ENCODE assay signal across 8 mouse cellular contexts in the genomic region with DNA sequence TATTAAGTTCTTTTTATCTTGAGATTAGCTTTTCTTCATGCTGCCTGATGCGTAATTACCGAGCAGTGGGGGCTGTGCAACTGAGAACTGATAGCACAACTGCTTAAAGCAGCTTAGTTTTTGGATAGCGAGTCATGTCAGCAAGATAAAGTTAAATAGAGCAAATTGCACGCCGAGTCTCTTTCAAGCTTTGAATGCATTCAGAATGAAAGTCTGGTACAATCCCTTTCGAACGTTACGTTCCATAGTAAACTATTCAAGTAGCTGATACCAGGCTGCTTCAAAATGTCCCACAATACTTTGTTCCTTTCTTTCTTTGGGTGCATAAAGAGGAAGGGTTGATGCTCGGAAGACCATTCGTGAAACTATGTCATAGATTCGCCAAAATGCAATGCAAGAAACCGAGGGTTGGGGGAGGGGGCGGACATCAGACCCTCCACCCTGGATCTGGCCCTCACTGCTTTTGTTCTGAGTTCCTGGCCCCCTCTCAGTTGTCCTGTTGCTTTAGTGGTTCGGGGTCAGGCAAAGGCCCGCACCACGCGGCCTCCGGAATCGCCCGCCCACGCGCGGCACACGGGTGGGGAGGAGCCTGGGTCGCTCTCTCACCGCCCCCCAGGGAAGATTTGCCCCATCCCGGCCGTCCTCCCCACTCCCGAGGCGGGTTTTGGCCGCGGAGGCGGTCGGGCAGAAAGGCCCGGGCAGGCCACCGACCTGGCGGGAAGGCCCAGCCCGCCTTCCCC. TPM values are rescaled to one million over a fixed set of nuclear protein-coding genes. Genes with fewer than 3 reads are reported as not detected.
DNase-seq lines count a peak whose midpoint lies in the region; ATAC-seq and TF ChIP-seq lines count a peak whose summit lies in the region.

No protein-coding gene starts in this region.

- no peak for TF ChIP-seq CTCF in brain, embryonic 14.5 days (IDR thresholded peaks at IDR 0.05; ENCODE audit: borderline replicate concordance, extremely low read depth, insufficient read depth, insufficient read length)
- no peak for TF ChIP-seq CTCF in liver, adult 2 months (IDR thresholded peaks at IDR 0.05; ENCODE audit: low read depth, low read length)
- TF ChIP-seq CTCF in midbrain, postnatal 0 days (IDR thresholded peaks at IDR 0.05), result no peak

- WGBS in neural tube, embryonic 11.5 days, result under 1% methylated on average over 35 of the region's 38 CpGs
- WGBS in forebrain, embryonic 12.5 days, result under 1% methylated on average over 37 of the region's 38 CpGs
- under 1% methylated on average over 38 of the region's 38 CpGs for WGBS in hindbrain, embryonic 12.5 days
- WGBS in liver, adult 2 months, result under 1% methylated on average over 38 of the region's 38 CpGs
- 1% methylated on average over 33 of the region's 38 CpGs for WGBS in midbrain, postnatal 0 days

- peak overlapping the region; percentile 99 for H3K9ac ChIP-seq in neural tube, embryonic 11.5 days (ENCODE audit: low read length)
- H3K9ac ChIP-seq in forebrain, embryonic 12.5 days, result peak overlapping the region; percentile 99
- peak overlapping the region; percentile 99 for H3K9ac ChIP-seq in hindbrain, embryonic 12.5 days
- peak overlapping the region; percentile 84 for H3K9ac ChIP-seq in liver, adult 2 months (ENCODE audit: low read depth, low read length)
- H3K9ac ChIP-seq in midbrain, postnatal 0 days (replicated peaks; ENCODE audit: low read length, poor library complexity, severe bottlenecking), result peak overlapping the region; percentile 97

- H3K4me1 ChIP-seq in neural tube, embryonic 11.5 days (ENCODE audit: control insufficient read depth, insufficient read depth, low read length), result peaks cover 3% of the 10 kb centered on the region
- H3K4me1 ChIP-seq in forebrain, embryonic 12.5 days, result peaks cover 19% of the 10 kb centered on the region
- peaks cover 11% of the 10 kb centered on the region for H3K4me1 ChIP-seq in hindbrain, embryonic 12.5 days
- peaks cover 8% of the 10 kb centered on the region for H3K4me1 ChIP-seq in liver, adult 2 months (ENCODE audit: control insufficient read depth, insufficient read depth, low read length)
- no peaks in the 10 kb centered on the region for H3K4me1 ChIP-seq in midbrain, postnatal 0 days (ENCODE audit: insufficient read depth, low read length)

- no peak for TF ChIP-seq POLR2A in brain, embryonic 14.5 days (IDR thresholded peaks at IDR 0.05; ENCODE audit: borderline replicate concordance, extremely low read depth, insufficient read depth, insufficient read length, poor library complexity, severe bottlenecking)
- TF ChIP-seq POLR2A in liver, adult 2 months (IDR thresholded peaks at IDR 0.05; ENCODE audit: extremely low read depth, insufficient read depth, low read length), result no peak

- H3K36me3 ChIP-seq in neural tube, embryonic 11.5 days (ENCODE audit: control insufficient read depth, insufficient read depth, low read length), result peaks cover 10% of the 10 kb centered on the region
- peaks cover 26% of the 10 kb centered on the region for H3K36me3 ChIP-seq in forebrain, embryonic 12.5 days (replicated peaks)
- H3K36me3 ChIP-seq in hindbrain, embryonic 12.5 days, result peaks cover 27% of the 10 kb centered on the region
- H3K36me3 ChIP-seq in liver, adult 2 months (ENCODE audit: control insufficient read depth, insufficient read depth, low read length), result peaks cover 8% of the 10 kb centered on the region; the same call in 1 of the 2 replicates
- H3K36me3 ChIP-seq in midbrain, postnatal 0 days (ENCODE audit: insufficient read depth, low read length), result no peaks in the 10 kb centered on the region

- H3K27me3 ChIP-seq in neural tube, embryonic 11.5 days (ENCODE audit: control insufficient read depth, insufficient read depth, low read length), result no peaks in the 10 kb centered on the region
- no peaks in the 10 kb centered on the region for H3K27me3 ChIP-seq in forebrain, embryonic 12.5 days
- H3K27me3 ChIP-seq in hindbrain, embryonic 12.5 days, result no peaks in the 10 kb centered on the region
- H3K27me3 ChIP-seq in liver, adult 2 months (ENCODE audit: control insufficient read depth, insufficient read depth, low read length), result no peaks in the 10 kb centered on the region
- H3K27me3 ChIP-seq in midbrain, postnatal 0 days (ENCODE audit: insufficient read depth, low read length), result no peaks in the 10 kb centered on the region

- ATAC-seq in neural tube, embryonic 11.5 days (ENCODE audit: insufficient read depth, low FRiP score, low TSS enrichment), result peak; percentile 49
- peak; percentile 55 for ATAC-seq in forebrain, embryonic 12.5 days (ENCODE audit: low FRiP score)
- ATAC-seq in hindbrain, embryonic 12.5 days (ENCODE audit: low FRiP score), result peak; percentile 44
- ATAC-seq in midbrain, postnatal 0 days (ENCODE audit: low FRiP score), result peak; percentile 52

- peak; percentile 72 for DNase-seq in neural tube, embryonic 11.5 days (ENCODE audit: low spot score)
- DNase-seq in neural tube, embryonic 10.5 days (ENCODE audit: extremely low spot score, low spot score), result no peak
- DNase-seq in brain, embryonic 14.5 days (ENCODE audit: low read depth), result peak; percentile 72
- DNase-seq in liver, adult 2 months (ENCODE audit: extremely low read depth, low read depth, low spot score), result peak; percentile 51
- peak; percentile 37 for DNase-seq in midbrain, postnatal 0 days (ENCODE audit: low spot score)
- DNase-seq in testis, postnatal 10 days (ENCODE audit: low spot score), result peak; percentile 78

- H3K27ac ChIP-seq in neural tube, embryonic 11.5 days (ENCODE audit: low read depth, low read length), result peak overlapping the region; percentile 79
- peak overlapping the region; percentile 95 for H3K27ac ChIP-seq in forebrain, embryonic 12.5 days
- H3K27ac ChIP-seq in hindbrain, embryonic 12.5 days, result peak overlapping the region; percentile 96
- peak overlapping the region; percentile 61 for H3K27ac ChIP-seq in liver, adult 2 months (replicated peaks; ENCODE audit: insufficient read depth, low read depth, low read length)
- peak overlapping the region; percentile 99 for H3K27ac ChIP-seq in midbrain, postnatal 0 days (ENCODE audit: low read depth, low read length)

- H3K4me2 ChIP-seq in neural tube, embryonic 11.5 days (ENCODE audit: low read depth), result peak overlapping the region; percentile 92
- H3K4me2 ChIP-seq in forebrain, embryonic 12.5 days, result peak overlapping the region; percentile 92
- H3K4me2 ChIP-seq in hindbrain, embryonic 12.5 days (replicated peaks), result peak overlapping the region; percentile 82
- H3K4me2 ChIP-seq in midbrain, postnatal 0 days (ENCODE audit: low read depth, low read length, poor library complexity, severe bottlenecking), result peak overlapping the region; percentile 89

- peaks cover 3% of the 10 kb centered on the region; the same call in 1 of the 2 replicates for H3K79me2 ChIP-seq in liver, adult 2 months (ENCODE audit: control insufficient read depth, insufficient read depth, low read length)

- H3K4me3 ChIP-seq in neural tube, embryonic 11.5 days (ENCODE audit: low read depth, low read length), result peak overlapping the region; percentile 85
- peak overlapping the region; percentile 94 for H3K4me3 ChIP-seq in forebrain, embryonic 12.5 days (replicated peaks)
- peak overlapping the region; percentile 96 for H3K4me3 ChIP-seq in hindbrain, embryonic 12.5 days
- peak overlapping the region; percentile 93 for H3K4me3 ChIP-seq in liver, adult 2 months (ENCODE audit: insufficient read depth, low read depth, low read length)
- H3K4me3 ChIP-seq in midbrain, postnatal 0 days (ENCODE audit: low read depth, low read length), result peak overlapping the region; percentile 94

- H3K9me3 ChIP-seq in neural tube, embryonic 11.5 days (ENCODE audit: control insufficient read depth, low read length), result no peaks in the 10 kb centered on the region
- H3K9me3 ChIP-seq in forebrain, embryonic 12.5 days, result no peaks in the 10 kb centered on the region
- no peaks in the 10 kb centered on the region for H3K9me3 ChIP-seq in hindbrain, embryonic 12.5 days (replicated peaks)
- no peaks in the 10 kb centered on the region for H3K9me3 ChIP-seq in midbrain, postnatal 0 days (ENCODE audit: low read length)

RNA-seq across cellular contexts. Expression of gene Rbmxl1, which starts 0.5 kb away (rescaled TPM):
- polyA plus RNA-seq in neural tube, embryonic 11.5 days (2014; fragmentation: Nextera tagmentation; extraction: Ambion mirVana), result 357 and 359 TPM in 2 replicates
- 144 and 150 TPM in 2 replicates for polyA plus RNA-seq in brain, embryonic 14.5 days (2012; rRNA removed)
- 345 and 356 TPM in 2 replicates for polyA plus RNA-seq in forebrain, embryonic 12.5 days (2016; fragmentation: Nextera tagmentation; extraction: Ambion mirVana)
- polyA plus RNA-seq in hindbrain, embryonic 12.5 days (2016; fragmentation: Nextera tagmentation; extraction: Ambion mirVana), result 272 and 288 TPM in 2 replicates
- total RNA-seq in liver, adult 2 months (2014; rRNA removed), result 13.5 and 15.0 TPM in 2 replicates
- polyA plus RNA-seq in liver, adult 2 months (2012; rRNA removed), result 9.9 and 10.7 TPM in 2 replicates
- total RNA-seq in midbrain, postnatal 0 days (2014; rRNA removed), result 67.8 and 94.2 TPM in 2 replicates
- polyA plus RNA-seq in midbrain, postnatal 0 days (2015; fragmentation: Nextera tagmentation; extraction: Ambion mirVana), result 139 and 141 TPM in 2 replicates

RNA-seq across cellular contexts. Expression of gene Slc10a7, which starts 1.0 kb away (rescaled TPM):
- 7.4 TPM in 2 replicates for polyA plus RNA-seq in neural tube, embryonic 11.5 days (2014; fragmentation: Nextera tagmentation; extraction: Ambion mirVana)
- polyA plus RNA-seq in brain, embryonic 14.5 days (2012; rRNA removed), result 10.0 and 12.4 TPM in 2 replicates
- 11.2 and 11.6 TPM in 2 replicates for polyA plus RNA-seq in forebrain, embryonic 12.5 days (2016; fragmentation: Nextera tagmentation; extraction: Ambion mirVana)
- polyA plus RNA-seq in hindbrain, embryonic 12.5 days (2016; fragmentation: Nextera tagmentation; extraction: Ambion mirVana), result 14.3 and 15.5 TPM in 2 replicates
- 6.6 and 7.5 TPM in 2 replicates for total RNA-seq in liver, adult 2 months (2014; rRNA removed)
- polyA plus RNA-seq in liver, adult 2 months (2012; rRNA removed), result 4.1 and 6.3 TPM in 2 replicates
- total RNA-seq in midbrain, postnatal 0 days (2014; rRNA removed), result 10.9 and 14.9 TPM in 2 replicates
- 6.3 and 7.7 TPM in 2 replicates for polyA plus RNA-seq in midbrain, postnatal 0 days (2015; fragmentation: Nextera tagmentation; extraction: Ambion mirVana)

Comparison
In these comparisons a context has a peak if more than half of its experiments do, and no peak if none do; other contexts are left out.
1. RNA of gene Rbmxl1, which starts 0.5 kb away (polyA plus RNA-seq): 357 to 359 TPM in neural tube, embryonic 11.5 days, 345 to 356 TPM in forebrain, embryonic 12.5 days, 272 to 288 TPM in hindbrain, embryonic 12.5 days, 144 to 150 TPM in brain, embryonic 14.5 days and 139 to 141 TPM in midbrain, postnatal 0 days; 9.9 to 10.7 TPM in liver, adult 2 months; every median in the first group is over 10 times any median in the second.
2. Peak in every context shown above with its lines, with median percentiles within 50 percentile points of each other: ATAC-seq, H3K27ac ChIP-seq, H3K4me2 ChIP-seq, H3K4me3 ChIP-seq and H3K9ac ChIP-seq.